ENCODE assay signal across 11 mouse cellular contexts in genomic region chr15:67345179-67346148, GRCm38 (mm10).
DNase-seq lines count a peak whose midpoint lies in the region; ATAC-seq and TF ChIP-seq lines count a peak whose summit lies in the region.
"Had no signal": no experiment of that assay in that cellular context is flagged by ENCODE, and none has a peak within 500 bp of the region (broad histone marks: within the 10 kb centered on the region; RNA-seq: fewer than 3 reads in every experiment).

No protein-coding gene starts in this region.

- TF ChIP-seq EP300 in heart, adult 2 months (IDR thresholded peaks at IDR 0.05; ENCODE audit: insufficient read depth, low read depth, low read length), result no peak

- no peaks in the 10 kb centered on the region for H3K9me3 ChIP-seq in forebrain, embryonic 12.5 days
- H3K9me3 ChIP-seq in midbrain, embryonic 11.5 days (ENCODE audit: control insufficient read depth, low read length), result no peaks in the 10 kb centered on the region
- H3K9me3 ChIP-seq: kidney, embryonic 15.5 days; midbrain, embryonic 13.5 days had no signal

- H3K4me3 ChIP-seq in heart, adult 2 months, result no peak overlapping the region
- H3K4me3 ChIP-seq in spleen, adult 2 months (ENCODE audit: extremely low read depth, insufficient read depth, insufficient read length), result no peak overlapping the region
- H3K4me3 ChIP-seq in forebrain, embryonic 12.5 days (replicated peaks), result no peak overlapping the region
- no peak overlapping the region for H3K4me3 ChIP-seq in midbrain, embryonic 11.5 days (ENCODE audit: low read depth, low read length)
- H3K4me3 ChIP-seq: kidney, embryonic 15.5 days; midbrain, embryonic 13.5 days had no signal

- ATAC-seq in forebrain, embryonic 12.5 days (ENCODE audit: low FRiP score), result no peak
- ATAC-seq in midbrain, embryonic 11.5 days (ENCODE audit: low FRiP score), result no peak
- ATAC-seq: midbrain, embryonic 13.5 days had no signal

- intact Hi-C loops in heart, adult 2 months (cut with DNase I), result no loop called here
- intact Hi-C loops in heart, postnatal 14 days (cut with DNase I), result no loop called here

- H3K36me3 ChIP-seq in heart, adult 2 months (ENCODE audit: control insufficient read depth, insufficient read depth, low read length), result no peaks in the 10 kb centered on the region
- no peaks in the 10 kb centered on the region for H3K36me3 ChIP-seq in spleen, adult 2 months (ENCODE audit: control insufficient read depth, insufficient read depth, low read length)
- H3K36me3 ChIP-seq in forebrain, embryonic 12.5 days (replicated peaks), result no peaks in the 10 kb centered on the region
- no peaks in the 10 kb centered on the region for H3K36me3 ChIP-seq in midbrain, embryonic 11.5 days (ENCODE audit: control insufficient read depth, insufficient read depth, low read length)
- H3K36me3 ChIP-seq: kidney, embryonic 15.5 days; midbrain, embryonic 13.5 days had no signal

- H3K4me1 ChIP-seq in heart, adult 2 months (ENCODE audit: control insufficient read depth, insufficient read depth, low read length), result no peaks in the 10 kb centered on the region
- no peaks in the 10 kb centered on the region for H3K4me1 ChIP-seq in spleen, adult 2 months (ENCODE audit: control insufficient read depth, insufficient read depth, insufficient read length)
- H3K4me1 ChIP-seq in forebrain, embryonic 12.5 days, result no peaks in the 10 kb centered on the region
- H3K4me1 ChIP-seq in midbrain, embryonic 11.5 days (ENCODE audit: control insufficient read depth, insufficient read depth, low read length), result no peaks in the 10 kb centered on the region
- H3K4me1 ChIP-seq: kidney, embryonic 15.5 days; midbrain, embryonic 13.5 days had no signal

- TF ChIP-seq CTCF in heart, adult 2 months (IDR thresholded peaks at IDR 0.05), result no peak
- TF ChIP-seq CTCF in spleen, adult 2 months (IDR thresholded peaks at IDR 0.05; ENCODE audit: extremely low read depth, insufficient read depth, insufficient read length, insufficient replicate concordance), result no peak

- no peaks in the 10 kb centered on the region for H3K79me2 ChIP-seq in heart, adult 2 months (replicated peaks; ENCODE audit: control insufficient read depth, insufficient read depth, low read length)

- no peak overlapping the region for H3K27ac ChIP-seq in heart, adult 2 months
- peak overlapping the region; percentile 68 for H3K27ac ChIP-seq in spleen, adult 2 months (ENCODE audit: insufficient read depth, low read length)
- H3K27ac ChIP-seq in forebrain, embryonic 12.5 days, result no peak overlapping the region
- H3K27ac ChIP-seq in midbrain, embryonic 11.5 days (ENCODE audit: low read depth, low read length), result no peak overlapping the region
- H3K27ac ChIP-seq: kidney, embryonic 15.5 days; midbrain, embryonic 13.5 days had no signal

- H3K9ac ChIP-seq in heart, adult 2 months (ENCODE audit: low read depth, low read length), result no peak overlapping the region
- H3K9ac ChIP-seq in forebrain, embryonic 12.5 days, result no peak overlapping the region
- H3K9ac ChIP-seq in midbrain, embryonic 11.5 days (ENCODE audit: low read length), result no peak overlapping the region
- H3K9ac ChIP-seq: kidney, embryonic 15.5 days; midbrain, embryonic 13.5 days had no signal

- no peak overlapping the region for H3K4me2 ChIP-seq in forebrain, embryonic 12.5 days
- no peak overlapping the region for H3K4me2 ChIP-seq in midbrain, embryonic 11.5 days
- H3K4me2 ChIP-seq: kidney, embryonic 15.5 days; midbrain, embryonic 13.5 days had no signal

- no peak for TF ChIP-seq POLR2A in heart, adult 2 months (IDR thresholded peaks at IDR 0.05; ENCODE audit: insufficient read depth, low read depth, low read length)
- TF ChIP-seq POLR2A in spleen, adult 2 months (IDR thresholded peaks at IDR 0.05; ENCODE audit: low read depth, low read length), result no peak

- DNase-seq in heart, adult 2 months, result peak; percentile 30 to 39
- DNase-seq in heart, postnatal 14 days, result no peak
- DNase-seq in spleen, adult 2 months (ENCODE audit: low read depth in 1 of 2, low spot score in 2 of 2), result no peak
- no peak for DNase-seq in spleen, postnatal 4 days (ENCODE audit: low spot score in 2 of 2)
- peak; percentile 32 for DNase-seq in induced T-regulatory cell, adult 2 months (ENCODE audit: low read depth)
- no peak for DNase-seq in right cerebral cortex, postnatal 14 days
- no peak for DNase-seq in midbrain, embryonic 11.5 days (ENCODE audit: low spot score, missing footprints)
- DNase-seq: cerebellum, adult 8-10 months had no signal

- 68% methylated on average over 7 of the region's 7 CpGs for WGBS in heart, adult 2 months
- WGBS in spleen, adult 2 months, result 36% methylated on average over 7 of the region's 7 CpGs
- WGBS in forebrain, embryonic 12.5 days, result 90% methylated on average over 7 of the region's 7 CpGs
- 88% methylated on average over 7 of the region's 7 CpGs for WGBS in midbrain, embryonic 11.5 days

- no peaks in the 10 kb centered on the region for H3K27me3 ChIP-seq in heart, adult 2 months (ENCODE audit: control insufficient read depth, insufficient read depth, low read length)
- no peaks in the 10 kb centered on the region for H3K27me3 ChIP-seq in spleen, adult 2 months (ENCODE audit: control insufficient read depth, insufficient read depth, low read length)
- no peaks in the 10 kb centered on the region for H3K27me3 ChIP-seq in forebrain, embryonic 12.5 days
- no peaks in the 10 kb centered on the region for H3K27me3 ChIP-seq in midbrain, embryonic 11.5 days (ENCODE audit: control insufficient read depth, insufficient read depth, low read length)
- H3K27me3 ChIP-seq: kidney, embryonic 15.5 days; midbrain, embryonic 13.5 days had no signal

Comparison
In these comparisons a context has a peak if more than half of its experiments do, and no peak if none do; other contexts are left out.
1. DNase-seq: peak in heart, adult 2 months (2 of 2) and induced T-regulatory cell, adult 2 months (single experiment); none in heart, postnatal 14 days (0 of 2), spleen, adult 2 months (0 of 2), spleen, postnatal 4 days (0 of 2), right cerebral cortex, postnatal 14 days (single experiment) and midbrain, embryonic 11.5 days (single experiment).